Mouse (Mus musculus) embryo, embryonic 9.5 days (tissue): ENCODE measurements around the gene Dusp23.
A peak's percentile ranks its signal among the peaks of the same experiment; 100 is the strongest.

Experiments used
- DNase-seq: peaks from one replicate; pipeline ENCODE4 v3.0.0-alpha.2; 2017; ENCODE audit errors: extremely low spot score

Dusp23 gene

DNA sequence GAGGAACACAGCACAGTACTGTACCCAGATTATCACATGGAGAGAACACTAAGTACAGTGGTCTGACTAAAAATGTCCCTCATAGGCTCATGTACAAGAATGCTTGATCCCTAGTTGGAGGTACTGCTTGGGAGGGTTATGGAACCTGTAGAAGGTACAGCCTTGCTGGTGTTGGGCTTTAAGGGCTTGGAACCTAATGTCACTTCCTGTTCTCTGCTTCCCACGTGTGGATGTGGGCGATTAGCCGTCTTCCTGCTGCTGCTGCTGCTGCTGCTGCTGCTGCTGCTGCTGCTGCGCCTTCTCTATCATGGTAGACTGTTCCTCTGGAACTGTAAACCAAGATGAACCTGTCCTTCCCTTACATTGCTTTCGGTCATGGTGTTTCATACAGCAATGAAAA, 9.2 kb downstream of the Dusp23 start:
- DNase-seq, result no peak

GRCm38 (mm10) chr1:172619235-172619634, 13.5 kb downstream of the Dusp23 start:
- peak; percentile 74 for DNase-seq

- peak; percentile 29 for DNase-seq
Observed at GRCm38 (mm10) chr1:172618141-172618540, 14.6 kb downstream of the Dusp23 start.

DNA sequence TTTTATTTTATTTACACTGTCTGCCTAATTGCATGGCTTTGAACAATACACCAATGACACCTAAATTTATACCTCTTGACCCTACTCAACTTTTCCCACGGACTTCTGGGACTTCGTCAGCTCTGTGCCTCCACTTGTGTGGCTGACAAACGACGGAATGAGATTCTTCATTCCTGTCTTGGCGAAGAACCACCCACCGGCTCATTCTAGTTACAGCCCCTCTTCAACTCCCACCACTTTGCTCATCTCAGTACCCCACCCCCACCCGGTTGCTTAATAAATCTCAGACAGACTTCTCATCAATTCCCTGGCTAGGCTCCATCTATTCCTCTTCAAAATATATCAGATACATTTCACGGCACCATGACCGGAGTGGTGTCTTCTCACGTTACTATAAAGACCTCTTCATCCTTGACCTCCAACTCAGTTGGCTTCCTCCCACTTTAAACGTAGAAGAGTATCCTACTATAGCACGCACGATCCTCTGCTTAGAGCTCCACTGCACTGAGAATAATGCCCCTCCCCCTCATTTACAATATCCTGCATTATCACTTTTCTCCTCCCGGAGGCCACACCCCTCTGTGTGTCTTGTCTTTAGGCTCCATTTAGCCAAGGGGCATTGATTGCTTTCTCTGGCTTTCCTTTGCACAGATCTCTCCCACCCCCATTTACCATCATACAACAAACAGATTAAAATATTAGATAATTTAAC, 15.2 kb downstream of the Dusp23 start:
- DNase-seq, result peak; percentile 52

- DNase-seq, result peak; percentile 57
Observed at GRCm38 (mm10) chr1:172616537-172617300, 16.0 kb downstream of the Dusp23 start.

GRCm38 (mm10) chr1:172615412-172615811, 17.4 kb downstream of the Dusp23 start:
- DNase-seq, result no peak

GRCm38 (mm10) chr1:172614654-172615053, 18.1 kb downstream of the Dusp23 start:
- DNase-seq, result no peak

GRCm38 (mm10) chr1:172612745-172613144, 20.0 kb downstream of the Dusp23 start:
- no peak for DNase-seq

GRCm38 (mm10) chr1:172611304-172611703, 21.5 kb downstream of the Dusp23 start:
- no peak for DNase-seq

DNA sequence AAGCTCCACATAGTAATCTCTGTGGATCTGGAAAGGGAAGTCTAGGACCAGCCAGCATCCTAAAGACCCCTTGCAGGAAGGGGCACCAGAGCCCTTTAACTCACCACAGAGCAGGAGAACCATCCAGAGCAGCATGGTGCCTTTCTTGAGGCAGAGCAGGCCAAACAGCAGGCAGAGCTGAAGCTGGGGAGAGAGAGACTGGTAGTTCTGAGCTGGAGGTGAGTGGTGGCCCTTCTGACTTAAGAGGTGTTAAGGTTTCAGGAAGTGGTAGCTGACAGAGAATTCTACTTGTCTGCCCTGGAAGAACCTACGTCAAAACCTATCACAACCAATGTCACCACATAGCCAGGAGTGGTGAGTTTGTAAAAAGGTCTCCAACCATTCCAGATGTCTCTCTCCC, 30.4 kb downstream of the Dusp23 start, which contains the start of gene Fcrl6:
Gene Fcrl6 (minus strand): TSS at position 226 of the 400 bp plus-strand sequence.
- no peak for DNase-seq

GRCm38 (mm10) chr1:172594495-172594894, 38.3 kb downstream of the Dusp23 start:
- DNase-seq, result peak; percentile 58

GRCm38 (mm10) chr1:172593956-172594355, 38.8 kb downstream of the Dusp23 start:
- no peak for DNase-seq

DNA sequence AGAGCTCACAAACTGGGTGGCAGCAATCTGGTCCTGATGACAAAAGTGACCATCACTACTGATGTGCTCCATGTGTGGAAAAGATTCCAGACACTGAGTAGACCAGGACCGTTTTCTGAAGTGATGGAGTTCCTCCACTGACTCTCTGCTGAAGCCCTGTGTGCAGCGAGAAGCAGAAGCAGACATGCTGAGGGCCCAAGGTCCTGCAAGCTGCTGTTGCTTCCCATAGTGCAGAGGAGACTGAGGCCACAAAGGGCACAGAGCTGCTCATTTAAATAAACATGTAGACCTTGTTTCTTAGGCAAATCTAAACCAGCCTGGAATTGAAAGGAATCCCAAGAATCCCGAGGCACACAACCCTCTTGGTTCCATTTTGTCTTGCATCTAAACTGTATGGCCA, 39.4 kb downstream of the Dusp23 start:
- no peak for DNase-seq

DNA sequence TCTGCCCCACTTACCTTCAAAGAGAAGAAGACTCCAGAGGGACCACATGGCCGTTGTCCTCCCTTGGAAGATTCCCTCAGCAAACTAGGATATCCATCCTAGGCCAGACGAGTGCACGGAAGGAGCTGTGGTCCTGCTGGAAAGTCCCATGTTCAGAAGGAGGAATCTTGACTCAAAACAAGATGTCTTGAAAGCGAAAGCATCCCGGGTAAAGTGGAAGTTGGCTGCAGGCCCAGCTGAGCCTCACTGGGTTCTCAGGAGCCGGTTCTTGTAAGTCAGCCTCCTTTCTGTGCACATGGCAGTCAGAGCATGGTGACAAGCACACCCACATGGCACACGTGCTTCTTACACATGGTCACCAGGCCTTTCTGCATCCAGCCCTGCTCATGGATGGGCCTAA, 42.4 kb downstream of the Dusp23 start, which contains the start of gene Slamf8:
Gene Slamf8 (minus strand): TSS at position 184 of the 400 bp plus-strand sequence.
- DNase-seq, result no peak

DNA sequence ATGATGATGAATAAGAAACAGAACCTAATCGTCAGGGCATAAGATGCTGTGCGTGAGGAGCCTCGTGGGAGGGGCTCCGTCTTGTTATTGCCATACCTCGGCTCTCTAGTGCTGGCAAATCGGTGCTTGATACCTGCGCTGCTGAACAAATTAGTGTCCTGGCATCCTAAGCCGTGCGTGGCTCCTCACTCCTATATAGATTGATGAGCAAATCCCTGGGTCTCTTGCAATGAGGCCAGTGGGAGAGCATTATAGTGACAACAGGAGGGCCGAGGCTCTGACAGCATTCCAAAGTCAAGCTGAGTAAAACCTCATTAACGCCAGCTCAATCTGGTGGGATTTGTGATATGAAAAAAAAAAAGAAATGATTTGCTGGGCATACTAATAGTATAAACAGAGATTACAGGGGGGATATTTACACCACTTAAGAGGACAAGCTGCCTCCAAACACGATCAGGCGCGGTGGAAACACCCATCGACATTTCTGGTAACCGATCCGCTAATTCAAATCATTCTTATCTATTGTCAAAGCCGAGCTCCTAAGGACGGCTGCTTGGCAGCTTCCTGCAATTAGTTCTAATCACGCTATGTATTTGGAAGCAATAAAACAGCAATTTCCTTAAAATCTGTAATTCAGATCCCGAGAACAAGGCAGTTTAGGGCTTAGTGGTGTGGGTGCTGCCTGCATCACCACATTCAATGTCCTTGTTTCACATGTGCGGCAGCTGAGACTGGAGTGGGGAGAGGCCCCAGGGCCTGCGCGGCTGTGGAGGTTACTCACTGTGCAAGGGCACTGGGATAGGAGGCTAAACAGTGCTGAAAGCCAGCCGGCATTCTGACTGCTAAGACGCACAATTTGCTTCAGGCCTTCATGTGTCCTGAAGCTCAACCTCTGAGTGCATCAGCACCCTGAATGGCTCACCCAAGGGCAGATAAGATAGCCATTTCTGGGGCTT, 46.9 kb downstream of the Dusp23 start:
- peak; percentile 30 for DNase-seq

DNA sequence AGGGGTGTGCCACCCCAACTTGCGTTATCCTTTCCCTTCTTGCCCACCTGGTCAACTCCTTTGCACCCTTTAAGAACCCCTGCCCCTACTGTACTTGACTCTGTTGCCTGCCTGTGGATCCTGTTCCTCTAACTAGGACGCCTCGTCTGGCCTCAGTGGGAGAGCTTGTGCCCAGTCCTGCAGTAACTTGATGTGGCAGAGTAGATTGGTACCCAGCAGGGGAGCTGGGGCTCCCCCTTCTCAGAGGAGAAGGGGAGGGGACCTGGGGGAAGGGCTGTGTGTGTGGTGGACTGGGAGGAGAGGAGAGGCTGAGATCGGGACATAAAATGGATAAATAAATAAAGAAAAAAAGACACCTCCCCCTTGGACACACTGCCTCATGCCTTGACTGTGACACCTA, 47.7 kb downstream of the Dusp23 start:
- DNase-seq, result no peak

DNA sequence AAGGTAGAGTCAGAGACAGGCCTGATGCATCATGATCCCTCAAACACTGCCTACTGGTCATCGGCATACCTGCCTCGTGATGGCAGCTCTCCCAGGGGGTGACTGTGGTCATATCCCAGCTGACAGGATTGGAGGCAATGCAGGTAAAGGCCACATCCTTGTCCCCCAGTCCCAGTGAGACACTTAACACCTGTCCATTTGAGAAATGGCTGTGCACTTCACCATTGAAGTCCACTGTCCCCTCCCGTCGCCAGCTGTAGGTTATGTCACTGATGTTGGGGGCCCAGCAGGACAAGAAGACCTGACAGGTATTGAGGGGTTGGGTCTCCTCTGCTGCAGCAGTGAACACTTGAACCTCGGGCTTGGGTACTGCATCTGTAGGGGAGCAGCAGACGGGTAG, 48.5 kb downstream of the Dusp23 start:
- no peak for DNase-seq

DNA sequence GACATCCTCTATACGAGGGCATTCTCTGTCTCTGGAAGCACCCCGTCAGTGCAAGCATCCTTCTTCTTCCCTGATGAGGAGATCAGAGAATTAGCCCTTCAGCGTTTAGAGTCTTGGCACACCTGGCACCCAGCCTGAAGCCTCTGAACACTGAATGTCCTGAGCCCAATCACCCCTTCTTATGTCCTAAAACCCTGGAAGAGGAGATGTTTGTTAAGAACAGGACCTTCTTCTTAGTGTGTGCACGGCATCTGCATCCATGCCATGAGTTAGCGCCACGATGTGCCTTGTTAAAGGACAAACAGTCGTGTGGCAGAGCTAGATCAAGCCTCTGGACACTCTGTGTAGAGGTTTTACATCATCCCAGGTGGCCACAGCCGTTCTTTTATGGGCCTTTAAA, 50.3 kb downstream of the Dusp23 start:
- DNase-seq, result no peak
